Mouse (Mus musculus) urinary bladder, postnatal 0 days (tissue): ENCODE results near the gene Rfpl4b. TPM values are rescaled to one million over a fixed set of nuclear protein-coding genes. Genes with fewer than 3 reads are reported as not detected.

Experiments
- polyA plus RNA-seq: library from polyadenylated mRNA; unstranded; fragments of >200 nt; fragmentation: Nextera tagmentation; extraction: Ambion mirVana; gene quantifications from 2 replicates; pipeline ENCODE4 v1.2.1, GENCODE M21; 2015

Rfpl4b gene
- not detected in 2 replicates for polyA plus RNA-seq

DNA sequence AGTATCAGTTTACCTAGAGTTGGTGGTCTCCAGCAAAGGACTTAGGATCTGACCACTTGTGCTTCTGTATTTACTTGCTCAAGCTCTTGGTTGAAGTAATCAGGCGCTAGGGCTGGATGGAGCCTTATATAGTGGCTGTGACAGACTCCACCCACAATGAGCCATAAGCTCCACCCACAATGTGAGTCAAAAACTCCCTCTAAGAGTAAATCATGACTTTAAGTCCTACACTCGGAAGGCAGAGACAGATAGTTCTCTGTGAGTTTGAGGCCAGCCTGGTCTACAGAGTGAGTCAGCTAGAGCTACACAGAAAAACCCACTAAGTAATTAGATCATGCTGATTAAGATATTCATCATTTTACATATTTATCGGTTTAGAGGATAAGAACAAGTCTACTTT lies at the start of gene Rfpl4b:
TSS of gene Rfpl4b (minus strand) at position 101 of the 400 bp plus-strand sequence.

Other genes with a start within 250 kb of the Rfpl4b start
- 81.8 and 83.2 TPM in 2 replicates for gene Lama4, start 143.7 kb upstream of the Rfpl4b start, polyA plus RNA-seq